Mouse (Mus musculus): ENCODE data around the gene Rtkn2.

DNA sequence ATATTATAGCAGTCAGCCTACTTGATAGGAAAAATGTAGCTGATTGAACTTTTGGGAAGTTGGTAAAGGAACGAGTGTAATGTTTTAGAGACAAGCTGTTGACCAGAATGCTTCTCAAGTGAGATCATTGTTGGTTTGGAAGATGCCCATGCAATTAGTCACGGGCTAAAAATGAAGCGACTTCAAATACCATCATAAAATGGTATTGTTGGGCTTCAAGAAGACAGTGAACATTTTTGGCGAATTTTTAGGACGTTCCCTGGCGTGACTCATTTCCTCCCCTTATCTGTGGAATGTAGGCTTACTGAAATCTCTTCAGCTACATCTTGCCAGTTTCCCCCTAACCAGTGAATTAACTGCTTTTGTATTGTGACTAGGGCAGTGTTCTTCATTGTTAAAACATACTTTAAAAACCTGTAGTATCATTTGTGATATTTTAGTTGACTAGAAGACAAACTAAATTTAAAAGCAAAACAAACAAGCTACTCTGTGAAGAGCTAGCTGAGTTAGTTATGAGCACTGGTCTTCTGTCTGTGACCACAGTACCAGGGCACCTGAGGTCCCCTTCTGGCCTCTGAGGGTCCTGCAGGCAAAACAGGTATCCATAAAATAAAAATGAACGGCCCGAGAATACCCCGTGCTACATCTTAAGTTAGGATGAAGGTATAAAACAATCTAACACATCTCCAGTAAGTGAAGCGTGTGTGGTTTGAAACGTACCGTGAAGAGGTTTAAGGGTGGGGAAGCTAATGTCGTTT is 29.0 kb downstream of the Rtkn2 start:
- TF ChIP-seq CTCF (IDR thresholded peaks at IDR 0.05; ENCODE audit: control insufficient read depth, insufficient read depth, insufficient replicate concordance, low read depth, low read length), result no peak
- TF ChIP-seq POLR2A (IDR thresholded peaks at IDR 0.05; ENCODE audit: control insufficient read depth, low read depth, low read length), result no peak

Measured in testis, adult 2 months (tissue).